Mouse (Mus musculus): ENCODE measurements around the gene Artn. TPM values are rescaled to one million over a fixed set of nuclear protein-coding genes. Genes with fewer than 3 reads are reported as not detected.

Artn gene
- total RNA-seq (2017): not detected in 2 replicates

DNA sequence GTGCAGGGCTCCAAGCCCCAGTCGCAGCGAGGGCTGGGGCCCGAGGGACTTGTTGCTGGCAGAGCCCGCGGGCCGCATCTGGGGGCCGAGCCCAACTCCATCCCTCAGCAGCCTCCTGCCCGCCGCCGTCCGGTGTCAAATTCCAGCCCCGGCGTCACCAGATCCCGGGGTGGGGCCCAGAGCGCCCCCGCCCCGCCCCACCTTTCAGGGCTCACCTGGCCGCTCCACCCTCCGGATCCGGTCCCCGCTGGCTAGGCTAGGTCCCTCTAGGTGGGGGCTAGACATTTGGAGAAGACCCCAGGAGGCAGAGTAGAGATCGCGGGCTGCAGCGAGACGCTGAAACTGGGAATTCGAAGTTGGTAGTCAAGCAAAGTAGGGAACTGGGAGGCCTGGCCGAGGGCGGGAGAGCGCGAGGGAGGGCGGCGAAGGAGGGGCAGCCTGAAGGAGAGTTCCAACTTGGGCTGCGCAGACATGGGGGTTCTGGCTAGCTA lies at the start of gene Artn:
Gene Artn (minus strand): TSS at position 373 of the 491 bp plus-strand sequence.
- no peak for ATAC-seq (ENCODE audit: extremely low read depth, insufficient number of reproducible peaks, low FRiP score, poor library complexity, severe bottlenecking)

DNA sequence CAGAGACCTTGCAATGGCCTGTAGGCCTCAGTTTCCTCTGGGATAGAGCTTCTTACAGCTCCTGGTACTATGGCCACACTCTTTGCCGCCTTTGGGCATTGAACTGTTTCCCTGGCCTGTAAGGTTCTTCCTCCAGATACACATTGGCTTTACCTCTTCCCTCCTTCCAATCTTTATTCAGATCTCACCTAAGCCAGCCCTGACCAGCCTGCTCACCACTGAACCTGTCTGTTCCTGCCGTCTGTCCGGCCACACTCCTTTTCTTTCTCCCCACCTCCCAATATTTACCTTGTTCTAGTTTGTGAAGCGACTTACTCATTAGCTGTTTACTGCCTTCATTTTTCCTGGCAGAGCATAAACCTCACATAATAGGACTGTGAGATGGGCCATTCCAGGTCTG lies 49.6 kb upstream of the Artn start:
- no peak for ATAC-seq (ENCODE audit: extremely low read depth, insufficient number of reproducible peaks, low FRiP score, poor library complexity, severe bottlenecking)

DNA sequence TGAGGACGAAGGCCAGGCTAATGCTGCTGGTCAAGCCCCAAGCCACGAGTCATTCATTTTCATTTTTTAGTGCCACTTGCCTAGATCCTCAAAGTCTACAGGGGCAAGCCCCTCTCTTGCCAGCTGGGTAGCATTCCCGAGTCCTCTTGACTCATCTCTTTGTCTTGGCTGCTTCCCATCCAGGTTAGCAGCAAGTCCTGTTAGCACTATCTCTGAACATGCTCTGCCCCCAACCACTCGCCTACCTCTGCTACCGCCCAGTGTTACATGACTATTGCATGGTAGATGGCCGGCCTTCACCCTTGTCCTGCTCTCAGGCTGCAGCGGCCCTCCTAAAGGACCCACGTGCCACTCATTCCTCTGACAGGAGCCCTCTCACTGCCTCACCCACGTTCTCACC lies 48.7 kb upstream of the Artn start:
- no peak for ATAC-seq (ENCODE audit: extremely low read depth, insufficient number of reproducible peaks, low FRiP score, poor library complexity, severe bottlenecking)

DNA sequence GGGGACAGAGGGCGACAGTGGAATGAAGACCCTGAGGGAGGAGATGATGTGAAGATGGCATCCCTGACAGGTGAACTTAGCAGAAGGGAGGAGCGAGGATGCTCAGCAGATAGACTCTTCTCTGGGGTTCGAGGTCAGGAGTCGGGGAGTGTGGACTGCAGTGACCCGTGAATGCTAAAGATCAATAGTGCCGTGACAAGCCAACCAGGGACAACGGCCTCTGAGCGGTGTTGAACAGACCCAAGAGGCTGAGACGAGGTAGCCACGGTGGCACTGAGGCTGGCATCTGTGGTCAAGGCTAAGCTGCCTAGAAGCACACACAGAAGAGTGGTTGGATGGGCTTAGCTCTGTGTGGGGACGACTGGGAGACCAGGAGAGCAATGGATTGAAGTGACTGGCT lies 48.3 kb upstream of the Artn start:
- ATAC-seq (ENCODE audit: extremely low read depth, insufficient number of reproducible peaks, low FRiP score, poor library complexity, severe bottlenecking): no peak

DNA sequence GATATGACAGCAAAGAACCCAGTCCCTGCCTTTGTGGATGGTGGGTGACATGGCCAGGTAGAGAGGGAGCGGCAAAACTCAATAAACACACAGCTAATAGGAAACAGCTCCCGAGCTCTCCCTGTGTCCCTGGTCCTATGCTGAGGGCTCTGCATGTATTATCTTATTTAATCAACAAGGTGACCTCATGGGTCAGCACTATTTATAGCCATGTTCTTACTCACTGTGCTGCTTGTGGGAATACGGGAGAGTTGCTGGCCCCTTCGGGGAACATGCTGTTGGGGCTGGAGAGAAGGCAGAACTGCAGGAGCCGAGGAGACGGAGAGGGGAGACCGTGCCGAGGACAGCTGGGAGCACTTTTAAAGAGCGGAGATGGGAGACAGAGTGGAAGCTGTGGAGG lies 47.8 kb upstream of the Artn start:
- ATAC-seq (ENCODE audit: extremely low read depth, insufficient number of reproducible peaks, low FRiP score, poor library complexity, severe bottlenecking): no peak

DNA sequence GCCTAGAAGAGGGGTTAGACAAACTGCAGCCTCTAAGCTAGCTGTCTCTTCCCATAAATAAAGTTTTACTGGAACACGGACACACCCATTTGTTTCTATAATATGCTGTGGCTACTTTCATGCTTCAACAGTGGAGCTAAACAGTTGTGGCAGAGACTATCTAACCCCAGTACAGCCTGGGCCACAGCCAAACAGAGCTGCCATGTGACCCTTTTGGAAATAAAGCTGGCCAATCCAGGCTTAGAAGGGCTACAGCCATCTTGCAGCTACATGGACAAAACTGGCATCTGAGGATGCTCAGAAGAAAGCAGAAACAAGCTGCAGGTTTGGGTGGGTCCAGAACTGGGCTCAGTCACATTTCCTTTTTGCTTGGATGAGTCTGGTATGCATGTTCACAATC lies 46.3 kb upstream of the Artn start:
- ATAC-seq (ENCODE audit: extremely low read depth, insufficient number of reproducible peaks, low FRiP score, poor library complexity, severe bottlenecking): no peak

DNA sequence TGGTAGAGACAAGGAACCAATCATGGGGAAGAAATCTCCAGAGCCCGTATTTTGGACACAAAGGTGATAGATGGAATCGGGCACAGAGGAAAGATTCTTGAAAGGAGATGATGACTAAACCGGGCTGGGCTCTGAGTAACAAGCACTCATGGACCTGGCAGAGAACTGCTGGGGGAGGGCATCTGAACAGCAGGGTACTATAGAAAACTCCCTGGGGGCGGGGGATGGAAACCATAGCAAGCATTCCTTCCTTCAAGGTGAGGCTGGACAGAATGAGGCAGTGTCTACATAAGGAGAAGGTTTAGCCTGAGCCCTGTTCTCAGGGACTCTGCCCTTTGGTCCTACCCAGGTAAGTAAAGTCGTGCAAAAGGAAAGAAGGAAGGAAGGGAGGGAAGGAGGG lies 45.2 kb upstream of the Artn start:
- ATAC-seq (ENCODE audit: extremely low read depth, insufficient number of reproducible peaks, low FRiP score, poor library complexity, severe bottlenecking): no peak

DNA sequence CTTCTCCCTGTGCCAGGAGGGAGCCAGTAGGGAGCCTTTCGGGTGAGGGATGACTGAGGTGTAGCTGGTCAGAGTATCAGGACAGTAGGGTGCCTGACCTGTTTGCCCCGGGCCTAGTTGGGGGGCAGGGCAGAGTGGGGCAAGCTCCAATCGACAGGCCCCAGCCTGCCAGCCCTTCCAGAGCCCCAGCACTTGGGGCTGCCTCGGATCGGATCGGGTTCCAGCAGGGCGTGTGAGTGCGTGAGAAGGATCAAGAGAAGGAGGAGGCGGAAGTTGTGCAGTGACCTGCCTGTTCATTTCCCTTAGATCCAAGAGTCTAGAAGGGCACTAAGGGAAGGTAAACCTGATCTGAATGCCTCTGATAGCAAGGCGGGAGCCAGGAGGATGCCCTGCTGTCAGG lies 43.4 kb upstream of the Artn start:
- no peak for ATAC-seq (ENCODE audit: extremely low read depth, insufficient number of reproducible peaks, low FRiP score, poor library complexity, severe bottlenecking)

DNA sequence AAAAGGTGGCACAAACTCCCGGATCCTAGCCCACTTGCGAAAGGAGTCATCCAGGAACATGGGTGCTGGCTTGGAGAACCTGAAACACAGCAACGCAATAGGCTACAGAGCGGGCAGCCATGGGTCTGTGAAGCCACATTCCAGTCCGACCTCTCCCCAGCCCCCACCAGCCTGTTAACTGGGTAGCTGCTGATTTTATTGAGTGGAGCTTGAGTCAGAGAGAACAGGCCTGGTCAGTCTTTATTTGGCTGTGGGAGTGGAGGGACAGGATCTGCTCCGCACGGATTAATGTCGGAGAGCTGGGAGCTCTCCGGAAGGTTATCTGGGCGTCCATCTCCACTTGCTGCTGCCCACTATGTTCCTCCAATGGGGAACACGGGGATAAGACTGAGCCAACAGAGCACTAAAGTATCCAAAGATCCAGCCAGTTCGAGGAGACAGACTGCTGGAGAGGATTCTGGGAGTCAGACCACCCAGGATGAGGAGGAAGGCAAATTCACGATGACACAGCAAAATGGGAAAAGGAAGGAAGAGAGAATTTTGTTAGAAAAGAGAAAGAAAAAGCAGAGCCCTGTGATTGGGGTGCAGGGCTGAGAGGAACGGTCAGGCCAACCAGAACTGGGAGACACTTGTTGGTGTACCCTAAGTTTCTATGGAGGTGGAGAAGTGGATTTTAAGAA lies 34.9 kb upstream of the Artn start:
- ATAC-seq (ENCODE audit: extremely low read depth, insufficient number of reproducible peaks, low FRiP score, poor library complexity, severe bottlenecking): no peak

DNA sequence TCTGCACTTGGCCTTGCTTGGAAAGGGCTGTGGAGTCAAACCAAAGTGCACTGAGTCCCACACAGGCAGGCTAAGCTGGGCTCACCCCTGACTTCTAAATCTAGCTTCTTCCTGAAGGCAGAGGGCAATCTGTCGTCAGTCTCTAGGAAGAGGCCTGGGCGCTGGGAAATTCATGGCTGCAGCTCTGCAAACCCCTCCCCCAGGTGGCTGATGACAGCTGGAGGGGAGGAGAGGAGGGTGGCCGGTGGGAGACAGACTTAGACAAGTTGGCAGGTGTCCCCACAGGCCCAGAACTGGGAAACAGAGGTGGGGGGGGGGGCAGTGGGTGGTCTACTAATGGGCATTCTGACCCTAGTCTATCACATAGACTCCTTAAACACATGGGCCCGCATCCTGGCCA lies 27.9 kb upstream of the Artn start:
- ATAC-seq (ENCODE audit: extremely low read depth, insufficient number of reproducible peaks, low FRiP score, poor library complexity, severe bottlenecking): no peak

DNA sequence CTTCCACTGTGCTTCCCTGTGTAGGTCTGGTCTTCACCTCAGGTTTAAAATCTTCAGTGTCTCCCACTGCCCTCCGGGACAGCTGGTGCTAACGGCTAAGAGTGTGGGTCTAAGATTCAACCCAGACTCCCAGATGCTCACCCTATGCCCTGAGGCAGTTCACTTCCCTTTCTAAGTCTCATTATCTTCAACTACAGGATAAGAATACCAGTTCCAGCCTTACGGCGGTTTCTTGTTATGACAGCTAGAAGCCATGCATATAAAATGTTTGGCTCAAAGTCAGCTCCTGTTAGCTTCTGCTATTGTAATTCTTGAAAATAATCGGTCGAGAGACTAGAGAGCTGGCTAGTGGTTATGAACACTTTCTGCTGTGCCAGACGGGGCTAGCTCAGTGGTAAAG lies 17.9 kb upstream of the Artn start:
- no peak for ATAC-seq (ENCODE audit: extremely low read depth, insufficient number of reproducible peaks, low FRiP score, poor library complexity, severe bottlenecking)

DNA sequence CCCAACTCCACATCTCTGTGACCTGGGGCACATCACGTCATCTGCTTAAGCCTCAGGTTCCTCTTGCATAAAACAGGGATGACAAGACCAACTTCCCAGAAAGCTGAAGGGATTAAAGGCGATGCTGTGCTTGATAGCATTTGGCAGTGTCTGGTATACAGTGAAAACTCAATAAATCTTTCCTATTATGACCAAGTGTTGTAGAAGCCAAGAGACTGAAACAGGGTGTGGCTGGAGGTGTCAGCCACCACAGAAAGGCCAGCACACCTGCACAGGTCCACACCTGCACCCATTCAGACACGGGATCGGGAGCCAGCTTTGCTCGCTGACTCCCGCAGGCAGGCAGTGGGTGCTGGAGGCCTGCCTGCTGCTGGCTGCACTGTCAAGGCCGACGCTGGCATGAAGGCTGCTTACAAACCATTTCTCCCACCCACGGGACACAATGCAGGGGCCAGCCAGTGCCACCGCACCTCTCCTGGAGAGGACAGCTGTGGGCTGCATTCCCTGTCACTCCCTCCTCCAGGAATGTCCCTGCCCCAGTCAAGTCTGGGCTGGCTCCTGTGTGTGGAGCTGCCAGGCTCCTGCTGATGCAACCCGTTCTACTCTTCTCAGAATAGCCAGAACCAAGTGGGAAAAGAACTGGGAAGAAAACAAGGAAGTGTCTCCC lies 17.2 kb upstream of the Artn start:
- no peak for ATAC-seq (ENCODE audit: extremely low read depth, insufficient number of reproducible peaks, low FRiP score, poor library complexity, severe bottlenecking)

DNA sequence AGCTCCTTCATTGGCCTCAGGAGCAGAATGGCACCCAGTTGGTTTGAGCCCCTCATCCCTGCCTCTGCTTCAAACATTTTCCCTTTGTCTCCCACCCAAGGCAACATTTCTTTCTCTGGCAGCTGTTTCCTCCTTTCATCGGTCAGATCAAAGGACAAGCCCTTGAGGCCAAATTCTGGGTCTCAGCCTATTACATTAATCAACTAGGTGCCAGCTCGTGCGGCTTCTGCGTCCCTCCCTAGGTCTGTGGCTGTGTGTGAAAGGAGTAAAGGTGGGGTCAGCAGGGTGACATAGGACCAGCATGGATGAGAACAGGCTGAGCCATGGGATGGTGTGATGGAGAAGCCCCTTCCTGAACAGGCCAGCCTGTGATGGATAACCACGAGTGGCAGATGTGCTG lies 13.8 kb upstream of the Artn start:
- no peak for ATAC-seq (ENCODE audit: extremely low read depth, insufficient number of reproducible peaks, low FRiP score, poor library complexity, severe bottlenecking)

DNA sequence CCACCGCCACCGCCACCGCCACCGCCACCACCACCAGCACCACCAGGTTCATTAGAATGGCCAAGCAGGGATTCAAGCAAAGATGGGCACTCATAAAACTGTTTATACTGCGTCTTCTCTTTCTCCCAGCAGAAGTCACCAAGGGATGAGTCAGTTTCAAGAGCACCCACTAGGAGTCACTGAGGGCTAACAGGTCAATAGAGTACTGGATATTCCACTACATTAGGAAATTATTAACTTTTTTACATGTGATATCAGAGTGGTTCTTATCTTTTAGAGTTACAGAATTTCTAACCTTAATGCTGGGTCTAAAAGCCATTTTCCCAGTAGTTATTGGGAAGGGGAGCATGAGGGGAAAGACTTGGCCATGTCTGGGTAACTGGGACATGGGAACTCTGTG lies 7.4 kb upstream of the Artn start:
- no peak for ATAC-seq (ENCODE audit: extremely low read depth, insufficient number of reproducible peaks, low FRiP score, poor library complexity, severe bottlenecking)

DNA sequence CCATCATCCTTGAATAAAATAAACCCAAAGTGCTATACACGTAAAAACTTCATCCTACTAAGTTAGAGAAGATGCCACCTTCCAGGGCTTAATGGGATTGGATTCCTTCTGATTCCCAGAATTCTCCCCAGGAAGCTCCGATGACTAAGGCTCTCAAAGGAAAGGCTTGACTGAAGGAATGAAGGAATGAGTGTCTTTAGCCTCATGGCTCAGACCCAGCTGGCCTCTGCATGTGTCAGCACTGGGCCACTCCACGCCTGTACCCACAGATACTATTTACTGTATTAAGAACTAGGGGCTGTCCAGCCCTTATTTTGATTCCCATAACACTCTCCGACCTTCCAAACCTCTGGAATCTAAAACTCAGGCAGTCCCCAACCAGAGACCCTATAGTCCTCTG lies 4.5 kb upstream of the Artn start:
- no peak for ATAC-seq (ENCODE audit: extremely low read depth, insufficient number of reproducible peaks, low FRiP score, poor library complexity, severe bottlenecking)

DNA sequence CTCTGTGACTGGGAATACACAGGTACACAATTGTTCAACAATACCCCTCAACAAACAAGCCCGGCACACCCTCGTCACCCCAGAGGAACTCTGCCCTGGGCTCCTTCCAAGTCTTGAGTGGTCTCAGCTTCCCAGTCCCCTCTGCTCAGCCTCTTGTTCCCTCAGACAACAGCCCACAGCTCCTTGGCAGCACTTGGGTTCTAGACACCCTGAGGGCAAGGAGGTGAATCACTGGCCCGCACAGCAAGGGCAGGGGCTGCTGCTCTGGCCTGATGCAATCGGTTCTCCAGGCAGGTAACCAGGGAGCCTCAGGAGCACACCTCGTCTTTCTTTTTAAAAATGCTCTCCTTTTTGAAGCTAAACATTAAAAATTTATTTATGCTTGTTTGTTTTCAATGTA lies 3.7 kb upstream of the Artn start:
- no peak for ATAC-seq (ENCODE audit: extremely low read depth, insufficient number of reproducible peaks, low FRiP score, poor library complexity, severe bottlenecking)

DNA sequence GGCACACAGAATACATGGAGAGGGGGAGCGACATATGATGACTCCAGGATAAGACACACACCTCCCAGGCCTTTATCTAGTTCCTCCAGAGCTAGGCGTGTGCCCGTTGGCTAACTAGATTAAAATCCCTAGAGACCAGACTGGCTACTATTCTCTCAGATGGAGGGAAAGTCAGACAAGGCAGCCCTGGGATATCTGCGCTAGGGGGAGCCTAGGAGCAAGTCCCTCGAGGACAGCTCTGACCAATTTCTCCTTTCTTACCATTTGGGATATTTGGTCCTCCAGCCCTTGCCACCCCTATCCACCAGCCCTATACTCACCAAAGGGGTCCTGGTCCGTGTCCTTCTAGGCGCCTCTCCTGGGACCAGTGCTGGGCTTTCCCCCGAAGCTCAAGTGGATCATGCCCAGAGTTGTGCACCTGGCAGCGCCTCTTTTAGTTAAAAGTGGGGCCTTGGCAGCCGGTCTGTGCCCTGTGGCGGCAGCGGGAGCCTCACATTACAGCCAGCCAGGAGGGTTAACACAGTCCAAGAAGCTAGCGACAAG lies 793 bp downstream of the Artn start:
- ATAC-seq (ENCODE audit: extremely low read depth, insufficient number of reproducible peaks, low FRiP score, poor library complexity, severe bottlenecking): no peak; the same call in 1 of the 2 replicates

DNA sequence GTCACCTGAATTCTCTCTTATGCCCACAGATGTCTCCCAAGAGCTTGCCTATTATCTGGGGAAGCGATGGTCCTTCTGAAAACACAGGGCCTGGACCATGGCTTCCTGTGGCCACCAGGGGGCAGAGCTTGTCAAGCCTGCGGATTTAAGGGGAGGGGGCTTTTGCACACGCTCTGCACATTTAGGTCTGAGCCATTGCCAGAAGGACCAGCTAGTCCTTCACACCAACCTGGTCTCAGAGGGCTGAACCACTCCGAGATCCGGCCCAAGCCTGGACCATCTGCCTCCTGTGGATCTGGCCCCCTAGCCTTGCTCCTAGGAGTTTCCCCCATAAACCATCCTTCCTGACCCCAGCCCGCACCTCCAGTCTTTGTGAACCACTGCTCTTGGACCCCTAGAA lies 1.3 kb downstream of the Artn start:
- no peak for ATAC-seq (ENCODE audit: extremely low read depth, insufficient number of reproducible peaks, low FRiP score, poor library complexity, severe bottlenecking)

DNA sequence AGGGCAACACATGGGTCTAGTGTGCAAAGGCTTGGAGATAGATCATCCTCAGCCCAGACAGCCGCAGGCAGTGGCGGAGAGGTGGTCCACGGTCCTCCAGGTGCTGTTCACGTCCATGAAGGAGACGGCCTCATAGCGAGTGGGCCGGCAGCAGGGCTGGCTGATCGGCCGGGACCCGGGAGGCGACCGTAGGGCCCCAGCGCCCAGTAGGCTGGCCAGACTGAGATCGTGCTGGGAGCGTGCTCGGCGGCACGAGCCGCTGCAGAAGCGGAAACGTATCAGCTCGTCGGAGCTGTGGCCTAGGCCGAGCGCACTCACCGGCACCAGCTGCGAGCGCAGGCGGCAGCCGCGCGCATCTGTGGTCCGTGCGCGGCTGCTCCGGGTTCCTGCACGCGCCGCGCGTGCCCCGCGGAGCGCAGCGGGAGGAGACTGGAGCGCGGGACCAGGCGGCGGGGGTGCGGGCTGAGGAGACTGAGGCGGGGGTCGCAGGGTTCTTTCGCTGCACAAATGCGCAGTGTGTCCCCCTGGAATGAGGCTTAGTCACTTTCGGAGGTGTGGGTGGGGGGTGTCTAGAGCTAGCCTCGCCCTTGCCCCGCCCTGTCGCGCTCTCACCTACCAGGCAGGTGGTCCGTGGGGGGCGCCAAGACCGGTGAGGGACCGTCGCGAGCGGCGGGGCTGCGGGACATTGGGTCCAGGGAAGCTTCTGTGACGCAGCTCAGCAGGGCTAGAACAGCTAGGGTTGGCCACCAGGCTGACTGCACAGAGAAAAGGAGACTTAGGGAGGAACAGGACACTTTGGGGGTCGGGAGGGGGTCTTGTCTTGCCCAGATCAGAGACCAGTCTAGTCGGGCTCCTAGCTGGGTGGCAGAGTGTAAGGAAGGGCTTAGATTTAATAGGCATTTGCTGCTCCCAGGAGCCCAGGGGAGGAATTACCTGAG lies 2.7 kb downstream of the Artn start:
- 0 out of 2 replicates have a peak, but pooled peaks have one; percentile 35 for ATAC-seq (ENCODE audit: extremely low read depth, insufficient number of reproducible peaks, low FRiP score, poor library complexity, severe bottlenecking)
